Mouse (Mus musculus) brain, embryonic 14.5 days (tissue): ENCODE data around the gene Mterf2.

ENCODE experiments used
- CTCF ChIP-seq: fragments of 200-500 bp; IDR thresholded peaks from 2 replicates; pipeline ENCODE4 v1.5.1; 2012; ENCODE audit warnings: inconsistent platforms, mild to moderate bottlenecking, moderate library complexity, borderline replicate concordance; ENCODE audit not compliant: insufficient read depth, insufficient read length; ENCODE audit errors: extremely low read depth
- POLR2A ChIP-seq: fragments of 200-500 bp; IDR thresholded peaks from 2 replicates; pipeline ENCODE4 v1.6.1; 2012; ENCODE audit warnings: mild to moderate bottlenecking, inconsistent platforms, borderline replicate concordance; ENCODE audit not compliant: poor library complexity, insufficient read depth, insufficient read length, severe bottlenecking; ENCODE audit errors: extremely low read depth

- peak; percentile 22; the same call in 1 of the 2 replicates for TF ChIP-seq POLR2A
- TF ChIP-seq CTCF = peak; percentile 18; the same call in 1 of the 2 replicates
Observed at GRCm38 (mm10) chr10:85127395-85128287, at the start of gene Mterf2.
